Mouse (Mus musculus): ENCODE results near the gene Pcsk6. TPM values are rescaled to one million over a fixed set of nuclear protein-coding genes. Genes with fewer than 3 reads are reported as not detected.

Gene Pcsk6
- total and polyA plus RNA-seq, 3 experiments = 0.01 TPM; not detected in 2

- DNase-seq (ENCODE audit: low read depth, low spot score) = no peak
- TF ChIP-seq ELF1 (IDR thresholded peaks at IDR 0.05; ENCODE audit: low read depth, low read length) = no peak
- no peak for TF ChIP-seq KAT2A (conservative IDR thresholded peaks at IDR 0.05; ENCODE audit: low read depth, low read length)
- no peak for TF ChIP-seq GATA1 (IDR thresholded peaks at IDR 0.05; ENCODE audit: low read depth, low read length)
- TF ChIP-seq USF1 (IDR thresholded peaks at IDR 0.05; ENCODE audit: low read depth, low read length) = no peak
- TF ChIP-seq MYC (IDR thresholded peaks at IDR 0.05; ENCODE audit: low read depth, low read length) = no peak
- no peak for TF ChIP-seq TAL1 (IDR thresholded peaks at IDR 0.05; ENCODE audit: low read length)
- TF ChIP-seq HCFC1 (IDR thresholded peaks at IDR 0.05; ENCODE audit: low read depth, low read length) = no peak
- TF ChIP-seq POLR2AphosphoS2 (IDR thresholded peaks at IDR 0.05; ENCODE audit: low read length) = no peak
- TF ChIP-seq ZNF384 (IDR thresholded peaks at IDR 0.05; ENCODE audit: low read depth, low read length) = no peak
- no peak for TF ChIP-seq POLR2AphosphoS5 (IDR thresholded peaks at IDR 0.05; ENCODE audit: borderline replicate concordance, low read depth, low read length)
- no peak for TF ChIP-seq ZMIZ1 (IDR thresholded peaks at IDR 0.05; ENCODE audit: low read depth, low read length)
- TF ChIP-seq EP300 (IDR thresholded peaks at IDR 0.05; ENCODE audit: low read depth in 1 of 2, low read length in 2 of 2) = no peak
- no peak for TF ChIP-seq MAZ (IDR thresholded peaks at IDR 0.05; ENCODE audit: low read depth, low read length)
- no peak for TF ChIP-seq MAFK (IDR thresholded peaks at IDR 0.05; ENCODE audit: borderline replicate concordance, low read depth, low read length)
- H3K9ac ChIP-seq (ENCODE audit: control insufficient read depth, low read depth, low read length, poor library complexity, severe bottlenecking) = no peak overlapping the region
- H3K36me3 ChIP-seq (ENCODE audit: control insufficient read depth in 1 of 2, insufficient read depth in 2 of 2, low read length in 2 of 2) = no peaks in the 10 kb centered on the region
- no peak overlapping the region for H3K4me3 ChIP-seq (ENCODE audit: control insufficient read depth in 1 of 2, insufficient read depth in 1 of 2, low read depth in 2 of 2, low read length in 2 of 2)
- H3K27ac ChIP-seq (ENCODE audit: control insufficient read depth, low read depth, low read length) = no peak overlapping the region
- H3K4me1 ChIP-seq (ENCODE audit: control insufficient read depth in 1 of 2, insufficient read depth in 2 of 2, low read length in 2 of 2) = no peaks in the 10 kb centered on the region
- no peaks in the 10 kb centered on the region for H3K79me2 ChIP-seq (ENCODE audit: control insufficient read depth, insufficient read depth, low read length, poor library complexity)
- H3K9me3 ChIP-seq (replicated peaks; ENCODE audit: insufficient read depth, low read length) = no peaks in the 10 kb centered on the region
- peaks cover 0 to under 1% of the 10 kb centered on the region in 2 experiments; a peak in 1 of 4 replicates for H3K27me3 ChIP-seq (ENCODE audit: control insufficient read depth in 1 of 2, insufficient read depth in 2 of 2, low read length in 2 of 2)
Measured at GRCm38 (mm10) chr7:65862473-65863176, 1.1 kb downstream of the Pcsk6 start.

GRCm38 (mm10) chr7:65869173-65869572, 7.6 kb downstream of the Pcsk6 start:
- Histone ChIP-seq H3K4me1 (ENCODE audit: control insufficient read depth in 1 of 2, insufficient read depth in 2 of 2, low read length in 2 of 2) (peaks cover 0 to 11% of the 10 kb centered on the region in 2 experiments; a peak in 3 of 4 replicates), H3K9me3 (replicated peaks; ENCODE audit: insufficient read depth, low read length) (no peaks in the 10 kb centered on the region), H3K79me2 (ENCODE audit: control insufficient read depth, insufficient read depth, low read length, poor library complexity) (no peaks in the 10 kb centered on the region), H3K27ac (ENCODE audit: control insufficient read depth, low read depth, low read length) (no peak overlapping the region), H3K9ac (ENCODE audit: control insufficient read depth, low read depth, low read length, poor library complexity, severe bottlenecking) (no peak overlapping the region), H3K36me3 (ENCODE audit: control insufficient read depth in 1 of 2, insufficient read depth in 2 of 2, low read length in 2 of 2) (peaks cover 0 to 12% of the 10 kb centered on the region in 2 experiments; a peak in 2 of 4 replicates), H3K4me3 (ENCODE audit: control insufficient read depth in 1 of 2, insufficient read depth in 1 of 2, low read depth in 2 of 2, low read length in 2 of 2) (no peak overlapping the region), H3K27me3 (ENCODE audit: control insufficient read depth in 1 of 2, insufficient read depth in 2 of 2, low read length in 2 of 2) (no peaks in the 10 kb centered on the region)
- TF ChIP-seq UBTF (IDR thresholded peaks at IDR 0.05; ENCODE audit: borderline replicate concordance, insufficient read depth, low read depth, low read length) = no peak
- no peak for TF ChIP-seq CHD2 (IDR thresholded peaks at IDR 0.05; ENCODE audit: low read length)
- TF ChIP-seq ZMIZ1 (IDR thresholded peaks at IDR 0.05; ENCODE audit: low read depth, low read length) = no peak
- TF ChIP-seq POLR2A (IDR thresholded peaks at IDR 0.05; ENCODE audit: control insufficient read depth in 1 of 2, insufficient read depth in 1 of 2, low read depth in 1 of 2, low read length in 2 of 2, poor library complexity in 1 of 2) = no peak
- no peak for TF ChIP-seq MXI1 (IDR thresholded peaks at IDR 0.05; ENCODE audit: low read depth, low read length)
- no peak for TF ChIP-seq RAD21 (IDR thresholded peaks at IDR 0.05; ENCODE audit: low read depth, low read length)
- no peak for TF ChIP-seq MAZ (IDR thresholded peaks at IDR 0.05; ENCODE audit: low read depth, low read length)
- no peak for TF ChIP-seq ETS1 (IDR thresholded peaks at IDR 0.05; ENCODE audit: low read depth, low read length)
- TF ChIP-seq HCFC1 (IDR thresholded peaks at IDR 0.05; ENCODE audit: low read depth, low read length) = no peak
- no peak for TF ChIP-seq RCOR1 (IDR thresholded peaks at IDR 0.05; ENCODE audit: low read depth, low read length)
- TF ChIP-seq TAL1 (IDR thresholded peaks at IDR 0.05; ENCODE audit: low read length) = no peak
- TF ChIP-seq USF2 (IDR thresholded peaks at IDR 0.05; ENCODE audit: borderline replicate concordance in 1 of 2, insufficient read depth in 1 of 2, low read depth in 1 of 2, low read length in 2 of 2) = no peak
- no peak for DNase-seq (ENCODE audit: low read depth, low spot score)
